Mouse (Mus musculus) ovary, postnatal 10 days (tissue): Measurements from ENCODE around the gene Snx10.
A peak's percentile ranks its signal among the peaks of the same experiment; 100 is the strongest.
"Not testable (repeated sequence)": the region's sequence is repeated elsewhere in the genome, so short reads cannot be mapped to it uniquely, and the experiment has no call there.

Source experiments
- DNase-seq: peaks from one replicate; pipeline ENCODE4 v3.0.0; 2022; ENCODE audit warnings: low spot score

Snx10 gene

DNA sequence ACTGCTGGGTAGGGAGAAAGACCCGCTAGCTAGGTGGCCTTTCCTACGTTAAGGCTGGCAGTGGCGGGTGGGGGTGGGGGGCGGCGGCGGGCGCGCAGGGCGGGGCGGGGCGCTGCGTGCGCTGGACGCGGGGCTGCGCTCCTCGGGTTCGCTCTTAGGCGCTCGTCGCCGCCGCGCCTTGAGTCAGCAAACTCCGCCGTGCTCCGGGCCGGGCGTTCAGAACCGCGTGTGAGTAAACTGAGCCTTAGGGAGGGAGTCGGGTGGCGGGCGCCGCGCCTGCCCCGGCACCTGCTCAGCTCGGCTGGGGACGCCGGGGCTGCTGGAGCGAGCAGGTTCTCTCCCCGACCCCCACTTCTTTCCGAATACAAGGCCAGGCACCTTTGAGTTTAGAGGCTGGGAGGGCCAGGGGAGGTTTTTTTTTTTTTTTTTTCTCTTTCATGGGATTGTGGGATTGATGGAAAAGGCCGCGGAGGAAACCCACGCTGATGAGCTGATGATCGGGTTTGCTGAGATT lies at the start of gene Snx10:
Snx10 (plus strand) TSS at position 95 of the 514 bp plus-strand sequence.
- peak; percentile 14 for DNase-seq

DNA sequence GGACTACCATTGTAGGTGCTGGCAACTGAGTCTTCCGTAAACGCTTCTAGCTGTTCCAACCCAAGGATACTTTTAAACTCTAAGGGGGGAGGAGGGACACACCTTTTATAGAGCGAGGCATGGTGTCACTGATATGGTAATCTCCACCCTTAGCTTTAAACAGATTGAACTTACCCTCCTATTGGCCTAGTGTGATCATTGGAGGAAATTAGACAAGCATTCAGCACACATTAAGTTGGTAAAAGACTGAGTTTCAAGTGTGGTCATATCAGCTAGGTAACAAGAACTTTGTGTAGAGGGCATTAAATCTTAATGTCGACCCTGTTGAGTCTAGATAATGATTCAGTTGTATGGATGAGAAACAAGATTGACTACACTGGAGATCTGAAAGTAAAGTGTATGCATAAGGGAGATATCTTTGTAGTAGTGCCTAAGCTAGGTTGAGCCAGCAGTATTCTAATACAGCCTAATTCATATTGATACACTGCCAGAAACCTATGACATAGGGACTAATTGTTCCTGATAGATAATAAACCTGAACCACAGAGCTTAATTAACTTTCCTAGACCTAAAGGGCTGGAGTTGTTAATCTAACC lies 44.5 kb upstream of the Snx10 start:
- DNase-seq, result no peak

DNA sequence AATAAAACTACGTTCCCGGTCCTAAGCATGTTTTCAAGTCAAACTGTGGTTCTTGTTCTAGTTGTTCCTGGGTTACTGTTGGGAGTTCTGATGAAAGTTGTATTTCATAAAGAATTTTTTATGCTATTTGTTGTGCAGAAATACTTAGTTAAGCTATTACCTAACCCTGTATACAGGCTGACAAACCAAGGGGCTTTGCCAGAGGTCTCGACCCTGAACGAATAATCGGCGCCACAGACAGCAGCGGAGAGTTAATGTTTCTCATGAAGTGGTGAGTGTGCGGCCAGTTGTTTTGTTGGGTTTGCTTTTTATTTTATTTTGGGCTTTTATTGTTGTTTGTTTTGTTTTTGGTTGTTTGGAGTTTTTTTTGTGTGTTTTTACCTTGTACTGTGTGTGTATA lies 42.2 kb upstream of the Snx10 start:
- DNase-seq, result no peak

DNA sequence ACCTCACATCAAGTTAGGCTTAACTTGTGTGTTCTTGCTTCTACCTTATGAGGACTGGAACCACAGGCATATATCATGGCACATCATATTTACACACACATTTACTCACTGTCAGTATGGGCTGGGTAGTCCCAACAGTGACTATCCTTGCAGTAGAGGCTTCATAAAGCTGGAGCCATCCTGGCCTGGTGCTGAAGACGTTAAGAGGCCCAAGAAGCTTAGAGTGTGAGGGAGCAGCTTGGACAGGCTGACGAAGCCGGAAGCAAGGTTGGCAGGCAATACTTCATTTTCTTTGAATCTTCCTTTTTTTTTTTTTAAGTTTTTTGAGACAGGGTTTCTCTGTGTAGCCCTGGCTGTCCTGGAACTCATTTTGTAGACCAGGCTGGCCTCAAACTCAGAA lies 39.8 kb upstream of the Snx10 start:
- no peak for DNase-seq

DNA sequence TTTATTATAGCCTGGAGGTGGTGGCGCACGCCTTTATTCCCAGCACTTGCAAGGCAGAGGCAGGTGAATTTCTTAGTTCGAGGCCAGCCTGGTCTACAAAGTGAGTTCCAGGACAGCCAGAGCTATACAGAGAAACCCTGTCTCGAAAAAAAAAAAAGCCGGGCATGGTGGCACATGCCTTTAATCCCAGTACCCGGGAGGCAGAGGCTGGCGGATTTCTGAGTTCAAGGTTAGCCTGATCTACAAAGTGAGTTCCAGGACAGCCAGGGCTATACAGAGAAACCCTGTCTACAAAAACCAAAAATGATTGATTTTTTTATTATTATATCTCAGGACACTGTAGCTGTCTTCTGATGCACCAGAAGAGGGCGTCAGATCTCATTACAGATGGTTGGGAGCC lies 39.1 kb upstream of the Snx10 start:
- DNase-seq, result not testable (repeated sequence)

DNA sequence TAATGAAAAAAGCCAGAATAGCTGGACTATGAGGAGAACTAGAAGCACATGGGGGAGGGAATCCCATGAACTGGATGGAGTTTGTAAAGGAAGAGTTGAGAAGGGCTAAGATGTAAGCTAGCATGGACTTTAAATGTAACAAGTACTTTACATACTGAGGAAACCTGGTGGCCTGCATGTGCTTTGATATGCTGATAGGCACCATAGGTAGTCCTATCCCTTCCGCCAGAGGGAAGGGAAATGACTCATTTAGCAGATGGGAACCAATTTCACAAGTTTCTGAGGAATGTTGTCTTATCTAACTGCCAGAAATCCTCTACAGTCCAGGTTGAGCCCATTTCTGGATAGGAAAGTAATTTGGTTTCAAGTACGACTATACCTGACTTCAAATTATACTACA lies 38.1 kb upstream of the Snx10 start:
- DNase-seq, result no peak

DNA sequence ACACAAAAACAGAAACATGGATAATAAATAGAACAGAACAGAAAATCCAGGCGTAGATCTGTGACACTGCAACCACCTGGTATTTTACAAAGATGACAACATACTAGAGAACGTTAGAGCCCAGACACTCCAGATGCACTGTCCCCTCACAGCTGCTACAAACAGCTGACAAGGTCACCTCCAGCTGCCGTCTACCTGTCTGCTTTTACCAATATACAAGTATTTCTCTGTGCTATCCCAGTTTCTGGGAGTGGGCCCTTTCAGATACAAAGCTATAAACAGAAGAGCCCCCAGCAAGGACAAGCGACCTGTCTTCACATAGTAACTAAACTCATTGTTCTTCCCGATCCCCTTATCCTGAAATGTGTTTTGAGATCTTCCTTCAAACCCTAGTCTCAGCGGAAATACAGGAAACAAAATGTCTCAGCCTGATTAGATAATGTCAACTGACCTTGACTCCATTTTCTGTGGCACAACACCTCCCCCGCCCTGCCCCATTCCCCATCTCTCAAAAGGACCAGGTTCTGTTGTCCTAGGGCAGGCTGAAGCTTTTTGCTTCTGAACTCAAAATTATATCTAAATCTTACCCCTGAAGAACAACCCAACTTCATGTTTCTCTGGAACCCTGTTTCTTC lies 37.5 kb upstream of the Snx10 start:
- no peak for DNase-seq

DNA sequence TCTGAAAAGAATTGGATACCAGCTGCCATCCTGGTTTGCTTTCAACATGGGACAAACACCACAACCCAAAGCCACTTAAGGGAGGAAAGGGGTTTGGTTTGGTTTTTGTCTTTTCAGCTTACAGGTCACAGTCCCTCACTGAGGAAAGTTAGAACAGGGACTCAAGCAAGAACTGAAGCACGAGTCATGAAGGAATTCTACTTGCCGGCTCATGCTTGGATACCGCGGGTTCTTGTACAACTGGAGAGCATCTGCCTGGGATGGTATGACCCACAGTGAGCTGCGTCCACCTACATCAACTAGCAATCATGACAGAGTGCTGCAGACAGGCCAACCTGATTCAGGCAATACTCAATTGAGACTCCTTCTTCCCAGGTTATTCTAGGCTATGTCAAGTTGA lies 37.0 kb upstream of the Snx10 start:
- DNase-seq, result no peak

DNA sequence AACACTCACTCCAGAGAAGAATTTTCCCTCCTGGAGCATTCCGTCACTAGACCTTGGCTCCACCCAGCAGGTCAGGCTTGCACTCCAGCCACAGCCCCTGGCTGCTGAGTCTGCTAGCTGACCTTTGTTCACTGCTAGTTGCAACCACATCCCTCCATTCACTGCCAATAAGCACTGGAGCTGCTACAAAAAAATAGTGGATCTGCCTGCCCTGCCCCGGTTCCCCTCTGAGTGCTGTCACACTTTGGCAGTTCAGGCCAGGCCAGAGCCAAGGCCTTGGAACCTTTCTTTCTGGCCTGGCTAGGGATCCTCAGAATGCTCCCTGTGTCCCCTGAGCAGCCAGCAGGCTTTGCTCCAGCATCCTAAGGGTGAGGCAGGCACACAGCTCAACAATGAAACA lies 33.9 kb upstream of the Snx10 start:
- peak; percentile 2 for DNase-seq

DNA sequence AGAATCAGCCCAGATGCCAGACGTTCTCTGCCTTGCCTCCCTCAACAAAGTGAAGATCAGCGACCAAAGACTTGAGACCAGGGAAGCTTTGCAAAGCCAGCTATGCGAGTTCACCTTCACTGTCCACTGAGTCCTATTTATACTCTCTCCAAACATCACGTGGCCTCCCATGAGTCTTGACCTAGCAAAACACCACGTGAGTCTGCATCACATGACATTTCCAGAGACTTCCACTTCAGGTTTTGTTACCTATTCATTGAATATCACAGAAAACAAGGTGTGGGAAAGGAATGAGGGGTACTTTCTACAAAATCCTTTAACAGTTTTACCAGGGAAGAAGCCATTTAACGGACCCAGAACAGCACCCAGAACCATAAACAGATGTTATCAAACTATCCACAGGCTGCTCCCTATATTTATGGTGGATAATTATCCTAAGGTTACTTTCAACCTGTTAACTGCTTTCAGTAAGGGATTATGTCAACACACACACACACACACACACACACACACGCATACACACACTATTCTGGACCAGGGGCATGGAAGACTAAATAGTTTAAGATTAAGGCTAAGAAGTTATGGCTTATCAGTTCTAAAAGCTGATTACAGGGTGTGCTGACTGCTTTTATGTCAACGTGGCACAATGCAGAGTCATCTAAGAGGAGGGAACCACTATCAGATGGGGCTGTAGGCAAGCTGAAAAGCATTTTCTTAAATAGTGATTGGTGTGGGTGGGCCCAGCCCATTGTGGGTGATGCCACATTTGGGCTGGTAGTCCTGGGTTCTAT lies 26.2 kb upstream of the Snx10 start:
- DNase-seq, result no peak

DNA sequence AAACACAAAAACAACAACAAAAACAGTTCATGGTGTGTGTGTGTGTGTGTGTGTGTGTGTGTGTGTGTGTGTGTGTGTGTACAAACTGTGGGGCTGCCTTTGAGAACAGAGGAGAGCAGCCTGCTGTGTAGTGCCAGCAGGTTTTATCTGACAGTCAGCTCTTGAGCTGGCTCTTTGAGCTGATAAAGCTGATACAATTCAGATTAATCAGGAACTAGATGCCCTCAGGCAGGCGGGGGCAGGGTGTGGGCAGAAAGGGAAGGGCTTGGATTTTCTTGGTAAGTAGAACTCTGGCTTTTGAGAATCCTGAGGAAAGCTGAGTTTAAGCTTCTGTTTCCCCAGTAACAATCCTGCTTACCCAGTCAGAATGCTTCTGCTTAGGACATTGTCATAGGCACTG lies 18.0 kb upstream of the Snx10 start:
- no peak for DNase-seq

DNA sequence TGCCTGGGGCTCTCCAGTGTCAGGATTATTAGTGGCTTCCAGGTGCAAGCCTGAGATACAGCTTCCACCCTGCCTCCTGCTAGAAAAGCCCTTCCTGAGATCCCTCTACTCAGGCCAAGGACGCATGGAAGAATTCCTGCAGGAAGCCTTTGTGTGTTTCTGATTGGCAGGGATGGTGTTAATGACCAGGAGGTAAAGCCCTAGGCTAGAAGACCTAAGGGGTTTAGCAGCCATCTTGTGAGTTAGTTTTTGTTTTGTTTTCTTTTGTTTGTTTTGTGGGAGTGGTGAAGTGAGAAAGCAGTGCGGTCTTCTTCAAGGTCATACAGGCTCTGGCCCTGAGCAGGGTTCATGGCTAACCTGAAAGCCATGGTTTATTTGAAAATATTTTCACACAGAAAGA lies 16.1 kb upstream of the Snx10 start:
- no peak for DNase-seq

DNA sequence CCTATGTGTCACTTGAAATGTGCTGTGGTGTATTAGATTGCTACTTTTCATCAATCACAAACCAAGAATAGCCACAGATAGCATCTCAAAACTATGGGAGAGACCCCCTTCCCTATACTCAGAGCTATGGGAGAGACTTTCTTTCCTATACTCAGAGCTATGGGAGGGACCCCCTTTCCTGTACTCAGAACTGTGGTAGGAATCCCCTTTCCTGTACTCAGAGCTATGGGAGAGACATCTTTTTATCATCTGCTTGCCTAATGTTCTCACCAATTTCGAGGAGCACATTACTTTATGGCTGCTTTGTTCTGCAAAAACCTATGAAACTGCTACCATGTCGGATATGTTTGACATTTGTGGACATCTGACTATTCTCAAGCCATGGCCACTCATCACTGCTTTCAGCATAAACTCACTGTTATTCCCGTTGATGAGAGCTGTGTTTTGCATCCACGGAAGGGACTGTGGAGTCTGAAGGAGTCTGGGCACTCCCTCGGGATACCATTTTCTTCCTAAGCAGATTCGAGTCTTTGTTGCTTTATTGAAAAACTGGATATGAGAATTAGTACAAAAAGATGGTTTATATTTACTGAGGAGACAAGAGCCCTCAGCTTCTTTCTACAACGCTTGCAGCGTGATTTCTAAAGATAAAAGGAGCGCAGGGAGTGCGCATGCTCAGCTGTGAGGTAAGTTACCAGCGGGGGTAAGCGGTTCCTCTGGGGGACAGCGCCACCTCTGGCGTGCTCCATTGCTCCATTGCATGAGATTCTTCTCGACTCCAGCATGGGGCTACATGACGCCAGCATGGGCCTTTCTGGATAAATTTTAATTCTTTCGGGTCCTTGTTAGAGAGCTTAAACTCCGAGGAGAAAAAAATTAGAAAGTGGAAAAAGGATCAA lies 14.7 kb upstream of the Snx10 start:
- peak; percentile 17 for DNase-seq

DNA sequence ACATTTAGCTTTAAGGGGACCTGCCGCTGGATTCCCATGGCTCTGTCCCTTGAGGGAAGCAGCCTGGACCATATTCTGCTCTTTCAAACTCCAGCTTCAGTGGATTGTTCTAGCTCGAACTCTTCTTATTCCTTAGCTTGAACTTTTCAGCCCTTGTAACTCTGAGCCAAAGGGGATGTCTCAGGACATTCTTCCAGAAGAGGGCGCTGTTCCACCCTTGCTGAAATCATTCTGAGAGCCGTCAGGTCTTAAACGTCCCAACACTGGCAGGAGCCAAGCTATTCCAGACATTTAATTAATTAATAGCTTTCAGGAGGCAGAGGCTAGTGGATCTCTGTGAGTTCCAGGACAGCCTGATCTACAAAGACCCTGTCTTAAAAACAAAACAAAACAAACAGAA lies 13.6 kb upstream of the Snx10 start:
- no peak for DNase-seq

DNA sequence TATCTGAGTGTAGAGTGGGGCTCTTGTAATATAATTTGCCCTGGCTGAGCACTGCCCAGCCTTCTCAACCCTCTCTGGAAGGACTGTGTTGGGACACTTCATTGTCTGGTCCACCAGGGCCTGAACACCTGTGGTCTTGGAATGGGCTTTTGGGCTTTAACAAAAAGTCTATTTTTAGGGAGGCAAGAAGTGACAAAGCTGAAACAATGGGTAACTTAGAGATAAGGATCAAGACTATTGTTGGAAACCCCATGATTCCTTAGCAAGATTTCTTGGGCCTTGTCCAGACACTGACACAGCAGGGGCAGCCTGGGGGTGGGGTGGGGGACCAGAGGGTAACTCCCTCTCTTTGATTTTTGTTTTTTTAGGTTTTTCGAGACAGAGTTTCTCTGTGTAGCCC lies 12.8 kb upstream of the Snx10 start:
- no peak for DNase-seq

DNA sequence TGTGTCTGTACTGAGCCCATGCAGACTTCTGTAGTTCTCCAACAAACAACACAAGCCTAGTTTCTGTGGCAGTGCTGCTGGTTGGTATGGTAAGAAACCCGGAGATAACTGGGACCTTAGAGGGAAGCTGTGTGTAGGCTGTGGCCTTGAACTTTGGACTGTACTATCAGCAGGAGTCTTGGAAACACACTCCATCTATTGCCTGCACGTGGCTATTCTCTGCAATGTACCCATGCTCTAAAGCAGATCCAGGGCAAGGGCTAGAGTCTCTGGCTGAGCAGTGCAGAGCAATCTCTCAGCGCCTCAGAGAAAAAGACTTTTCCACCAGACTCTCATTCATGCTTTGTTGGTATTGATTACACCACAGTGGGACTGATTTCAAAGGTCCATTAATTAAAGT lies 10.0 kb upstream of the Snx10 start:
- no peak for DNase-seq

DNA sequence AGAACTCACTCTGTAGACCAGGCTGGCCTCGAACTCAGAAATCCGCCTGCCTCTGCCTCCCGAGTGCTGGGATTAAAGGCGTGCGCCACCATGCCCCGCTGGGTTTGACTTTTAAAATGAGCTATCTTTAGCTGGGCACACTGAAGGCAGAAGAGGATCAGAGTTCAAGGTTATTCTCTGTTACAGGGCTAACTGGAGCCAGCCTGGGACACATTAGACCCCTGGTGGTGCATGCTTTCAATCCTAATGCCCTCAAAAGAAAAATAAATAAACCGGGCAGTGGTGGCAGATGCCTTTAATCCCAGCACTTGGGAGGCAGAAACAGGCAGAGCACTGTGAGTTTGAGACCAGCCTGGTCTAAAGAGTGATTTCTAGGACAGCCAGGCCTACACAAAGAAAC lies 8.8 kb upstream of the Snx10 start:
- no peak for DNase-seq

DNA sequence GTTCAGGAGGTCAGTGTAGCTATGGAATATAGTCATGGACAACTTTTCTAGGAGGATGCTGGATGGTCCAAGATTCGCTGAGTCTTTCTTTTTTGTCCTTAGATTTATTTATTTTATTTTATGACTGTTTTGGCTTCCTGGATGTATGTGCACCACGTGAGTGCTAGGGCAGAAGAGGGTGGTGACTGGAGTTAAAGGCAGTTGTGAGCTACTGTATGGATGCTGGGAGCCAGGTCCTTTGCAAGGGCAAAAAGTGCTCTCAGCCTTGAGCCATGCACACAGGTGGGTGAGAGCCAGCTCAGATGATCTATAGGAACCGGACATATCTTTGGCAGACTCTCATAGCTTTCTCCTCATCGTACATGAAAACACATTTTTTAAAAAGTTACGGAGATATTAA lies 391 bp upstream of the Snx10 start:
- DNase-seq, result no peak

DNA sequence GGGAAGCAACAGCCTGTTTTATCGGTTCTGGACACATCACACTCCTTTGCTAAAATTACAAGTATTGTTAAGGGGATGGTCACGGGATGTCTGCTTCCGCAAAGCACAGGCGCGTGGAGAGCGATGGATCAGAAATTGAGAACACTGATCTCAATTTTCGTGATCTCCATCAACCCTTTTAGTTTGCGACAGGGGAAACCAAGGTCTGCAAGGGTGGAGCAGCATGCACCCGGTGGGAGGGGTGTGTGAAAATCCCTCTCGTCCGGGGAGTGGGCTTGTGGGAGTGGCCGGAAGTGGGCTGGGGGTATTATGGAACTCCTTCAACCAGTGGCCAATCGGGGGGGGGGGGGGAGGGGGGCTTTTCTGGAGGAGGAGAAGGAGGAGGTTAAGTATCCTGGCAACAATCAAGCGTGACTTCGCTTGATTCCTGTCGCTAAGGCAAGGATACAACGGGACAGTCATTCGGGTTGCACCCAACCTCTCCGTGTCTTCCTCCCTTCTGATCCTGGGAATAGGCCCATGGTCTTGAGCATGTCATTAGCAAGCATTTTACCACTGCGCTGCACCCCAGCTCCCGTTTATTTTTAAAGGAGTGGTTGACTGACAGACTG lies 725 bp downstream of the Snx10 start:
- DNase-seq, result no peak

DNA sequence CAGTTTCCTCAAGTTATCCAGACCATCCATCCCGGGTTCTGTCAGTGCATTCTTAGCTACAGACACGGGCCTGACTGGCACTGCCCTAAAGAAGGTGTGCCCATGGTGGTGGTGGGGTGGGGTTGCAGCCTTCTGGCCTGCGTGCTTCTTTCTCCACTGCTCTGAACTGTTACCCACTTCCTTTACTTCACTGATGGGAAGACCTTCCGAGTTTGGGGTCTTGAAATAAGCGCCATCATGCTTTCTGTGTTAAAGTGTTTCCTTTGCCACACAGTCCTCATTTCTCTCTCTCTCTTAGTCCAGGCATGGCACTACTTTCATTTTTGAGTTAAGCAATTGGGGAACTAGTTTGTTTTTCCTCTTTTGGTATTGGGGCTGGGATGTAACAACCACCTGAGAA lies 1.3 kb downstream of the Snx10 start:
- no peak for DNase-seq

DNA sequence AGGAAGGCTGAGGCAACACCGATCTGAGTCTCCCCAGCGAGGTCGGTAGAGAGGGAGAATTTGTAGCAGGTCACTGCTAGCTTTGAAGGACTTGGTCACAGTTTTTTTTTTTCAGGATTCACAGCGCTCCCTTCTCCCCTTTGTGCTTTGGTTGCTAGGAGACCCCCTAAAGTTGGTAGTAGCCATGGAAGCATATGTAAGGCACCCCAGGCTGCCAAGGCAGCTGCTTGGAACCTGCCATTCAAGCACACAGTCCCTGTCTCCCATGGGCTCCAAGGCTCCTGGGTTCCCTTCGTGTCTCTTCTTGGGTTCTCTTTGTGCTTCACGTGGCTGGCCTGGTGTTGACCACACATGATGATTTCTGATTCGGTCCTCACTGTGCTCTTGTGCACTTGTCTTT lies 5.8 kb downstream of the Snx10 start:
- DNase-seq, result no peak
